Mouse (Mus musculus) olfactory bulb, adult 2 months (tissue): ENCODE measurements at regions not wholly inside any gene's neighbourhood (a gene's known extent, or its start where the extent isn't known, plus 50 kb on each side); places are given as distances from the start of the nearest gene placed in this dataset.

ENCODE experiments used
- CTCF ChIP-seq: fragments of 200-500 bp; IDR thresholded peaks from 2 replicates; pipeline ENCODE4 v1.5.1; 2012; ENCODE audit warnings: low read depth, mild to moderate bottlenecking, low read length, moderate library complexity; ENCODE audit not compliant: insufficient read depth
- POLR2A ChIP-seq: fragments of 200-500 bp; IDR thresholded peaks from 2 replicates; pipeline ENCODE4 v1.6.1; 2012; ENCODE audit warnings: mild to moderate bottlenecking, low read depth, low read length, moderate library complexity; ENCODE audit not compliant: insufficient read depth

DNA sequence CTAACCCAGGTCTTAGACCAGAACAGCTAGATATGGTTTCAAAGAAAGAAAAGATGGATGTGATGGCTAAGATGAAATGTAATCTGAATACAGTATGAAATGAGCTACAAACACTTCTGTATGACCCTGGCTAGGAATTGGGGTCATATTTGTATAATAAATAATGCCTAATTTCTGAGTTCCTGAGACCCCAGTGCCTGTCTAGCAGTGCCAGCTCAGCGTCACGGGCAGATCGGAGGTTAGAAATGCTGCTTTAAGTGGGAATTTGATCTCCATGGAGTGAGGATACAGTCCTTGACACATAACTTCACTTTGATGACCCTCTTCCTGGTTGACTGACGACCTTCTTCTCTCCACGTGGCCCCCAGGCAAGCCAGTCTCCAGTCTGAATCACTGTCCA is 105.7 kb upstream of the Daam1 start:
- TF ChIP-seq CTCF (no peak), POLR2A (no peak)
